Mouse (Mus musculus): ENCODE measurements around the gene Zkscan5.

- TF ChIP-seq CTCF (IDR thresholded peaks at IDR 0.05; ENCODE audit: borderline replicate concordance, insufficient read depth, low read depth, low read length) (no peak), POLR2A (IDR thresholded peaks at IDR 0.05; ENCODE audit: borderline replicate concordance, insufficient read depth, low read length) (no peak)
These were observed 27.6 kb downstream of the Zkscan5 start for GRCm38 (mm10) chr5:145231893-145232411.

Data from cerebellum, adult 2 months (tissue).